Mouse (Mus musculus) A20 (cell line): ENCODE data around the gene Defb36.

ENCODE experiments used
- DNase-seq: peaks from one replicate; pipeline ENCODE4 v3.0.0-alpha.2; 2011; ENCODE audit warnings: low read depth, low spot score

Defb36 gene

GRCm38 (mm10) chr2:152622151-152622550, 18.0 kb downstream of the Defb36 start:
- DNase-seq, result no peak

- DNase-seq, result no peak
These were observed 18.8 kb downstream of the Defb36 start, which contains the start of gene Defb25 for GRCm38 (mm10) chr2:152622953-152623352. Gene Defb25, minus strand, starts transcription at chr2:152623053.

GRCm38 (mm10) chr2:152624566-152624965, 20.4 kb downstream of the Defb36 start:
- no peak for DNase-seq

GRCm38 (mm10) chr2:152625256-152625655, 21.1 kb downstream of the Defb36 start:
- DNase-seq, result no peak

- DNase-seq, result no peak
These were observed 22.9 kb downstream of the Defb36 start, which contains the start of gene Rem1 for GRCm38 (mm10) chr2:152626774-152627591. Gene Rem1, plus strand, starts transcription at chr2:152626951.

GRCm38 (mm10) chr2:152628066-152628465, 23.9 kb downstream of the Defb36 start:
- no peak for DNase-seq

GRCm38 (mm10) chr2:152629239-152629638, 25.1 kb downstream of the Defb36 start:
- no peak for DNase-seq

- no peak for DNase-seq
These were observed 25.8 kb downstream of the Defb36 start for GRCm38 (mm10) chr2:152629904-152630303.

GRCm38 (mm10) chr2:152633334-152633733, 29.2 kb downstream of the Defb36 start:
- DNase-seq, result no peak

- no peak for DNase-seq
These were observed 30.2 kb downstream of the Defb36 start for GRCm38 (mm10) chr2:152634311-152634710.

- DNase-seq, result no peak
These were observed 32.3 kb downstream of the Defb36 start for GRCm38 (mm10) chr2:152636246-152637005.

GRCm38 (mm10) chr2:152637006-152637322, 32.8 kb downstream of the Defb36 start:
- DNase-seq, result no peak

- no peak for DNase-seq
These were observed 33.3 kb downstream of the Defb36 start for GRCm38 (mm10) chr2:152637381-152637780.

- DNase-seq, result no peak
These were observed 34.7 kb downstream of the Defb36 start for GRCm38 (mm10) chr2:152638865-152639264.

GRCm38 (mm10) chr2:152639406-152640113, 35.4 kb downstream of the Defb36 start:
- DNase-seq, result no peak

- DNase-seq, result no peak
These were observed 48.9 kb downstream of the Defb36 start for GRCm38 (mm10) chr2:152652901-152653620.

GRCm38 (mm10) chr2:152653874-152654715, 50.0 kb downstream of the Defb36 start:
- no peak for DNase-seq

- peak; percentile 48 for DNase-seq
These were observed 53.3 kb downstream of the Defb36 start for GRCm38 (mm10) chr2:152657398-152657797.

- peak; percentile 28 for DNase-seq
These were observed 57.0 kb downstream of the Defb36 start for GRCm38 (mm10) chr2:152661163-152661562.
